Mouse (Mus musculus) layer of hippocampus, postnatal 10 days (tissue): ENCODE data around the gene Oas1e. TPM values are rescaled to one million over a fixed set of nuclear protein-coding genes. Genes with fewer than 3 reads are reported as not detected.

Experiments used
- DNase-seq, 2 experiments: peaks; one replicate each; pipeline ENCODE4 v3.0.0; 2021; ENCODE audit warnings: low spot score in 2 of 2
- total RNA-seq, 2 experiments: library from RNA; stranded (reverse); gene quantifications; 2 replicates each; pipeline ENCODE4 v1.2.3; 2021

Oas1e gene
- total RNA-seq, 2 experiments from 2014 or later, result not detected

- no peak for DNase-seq
These were observed 17.9 kb downstream of the Oas1e start, which contains the start of gene Oas3 for GRCm38 (mm10) chr5:120777478-120777877. Oas3 (minus strand) TSS chr5:120777661.

DNA sequence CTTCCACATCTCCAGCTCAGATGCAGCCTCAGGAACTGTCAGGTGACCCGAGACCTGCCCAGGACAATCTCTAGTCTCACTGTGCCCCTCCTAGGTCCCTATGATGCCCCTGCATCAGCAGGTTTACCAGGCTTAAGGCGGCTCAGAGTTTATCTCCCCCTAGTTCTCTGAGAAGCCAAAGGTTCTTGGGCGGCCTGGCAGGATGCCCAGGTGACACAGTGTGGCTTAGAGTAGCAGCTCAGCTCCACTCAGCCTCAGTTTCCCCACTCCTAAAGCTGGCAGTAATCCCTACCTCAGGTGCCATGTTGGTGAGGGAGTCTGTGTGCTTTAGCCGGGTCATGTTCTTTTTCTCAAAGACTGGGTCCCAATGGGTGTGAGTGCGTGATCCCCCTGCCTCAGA, 18.5 kb downstream of the Oas1e start:
- no peak for DNase-seq

- no peak for DNase-seq
These were observed 19.9 kb downstream of the Oas1e start for GRCm38 (mm10) chr5:120775287-120775985.

DNA sequence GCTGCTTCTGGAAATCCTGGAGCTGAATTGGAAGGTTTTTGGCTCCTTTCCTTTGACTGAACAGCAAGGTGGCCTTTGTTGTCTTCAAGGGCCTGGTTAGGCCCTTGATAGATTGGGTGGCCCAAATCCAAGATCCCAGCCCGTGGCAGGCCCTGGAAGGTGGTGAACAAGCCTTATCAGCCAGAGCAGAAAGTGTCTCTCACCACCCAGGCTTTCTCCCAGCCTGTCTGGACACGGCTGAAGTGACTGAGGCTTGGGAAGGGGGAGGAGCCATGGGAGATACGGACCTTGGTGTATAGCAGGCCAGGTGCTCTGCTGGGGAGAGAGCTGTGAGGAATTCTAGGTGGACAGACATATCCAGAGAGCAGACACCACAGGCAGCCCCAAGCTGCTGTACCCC, 25.9 kb downstream of the Oas1e start:
- DNase-seq, result no peak

DNA sequence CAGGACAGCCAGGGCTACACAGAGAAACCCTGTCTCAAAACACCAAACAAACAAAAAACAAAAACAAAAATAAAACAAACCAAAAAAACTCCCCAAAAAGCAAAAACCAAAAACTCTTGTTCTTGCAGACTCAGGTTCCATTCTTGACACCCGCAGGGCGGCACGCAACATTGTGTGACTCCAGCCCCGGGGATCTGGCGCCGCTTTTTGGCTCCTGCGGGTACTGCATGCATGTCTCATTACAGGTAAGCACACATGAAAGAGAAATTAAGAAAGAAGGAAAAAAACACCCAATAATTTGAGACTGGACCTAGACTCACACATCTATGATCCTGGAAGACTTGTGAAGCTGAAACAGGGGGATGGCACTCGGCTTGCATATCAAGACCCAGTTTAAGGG, 30.3 kb downstream of the Oas1e start:
- no peak for DNase-seq

GRCm38 (mm10) chr5:120761901-120762300, 33.4 kb downstream of the Oas1e start:
- DNase-seq, result no peak

GRCm38 (mm10) chr5:120754215-120754614, 41.1 kb downstream of the Oas1e start:
- DNase-seq, result no peak

- no peak for DNase-seq
These were observed 42.5 kb downstream of the Oas1e start for GRCm38 (mm10) chr5:120752786-120753185.

GRCm38 (mm10) chr5:120751206-120751605, 44.1 kb downstream of the Oas1e start:
- no peak for DNase-seq

- no peak for DNase-seq
These were observed 45.6 kb downstream of the Oas1e start, which contains the start of gene Oas2 for GRCm38 (mm10) chr5:120749688-120750087. Oas2 (minus strand) TSS chr5:120749853.

GRCm38 (mm10) chr5:120746451-120746850, 48.9 kb downstream of the Oas1e start:
- peak; percentile 70 to 75 for DNase-seq

DNA sequence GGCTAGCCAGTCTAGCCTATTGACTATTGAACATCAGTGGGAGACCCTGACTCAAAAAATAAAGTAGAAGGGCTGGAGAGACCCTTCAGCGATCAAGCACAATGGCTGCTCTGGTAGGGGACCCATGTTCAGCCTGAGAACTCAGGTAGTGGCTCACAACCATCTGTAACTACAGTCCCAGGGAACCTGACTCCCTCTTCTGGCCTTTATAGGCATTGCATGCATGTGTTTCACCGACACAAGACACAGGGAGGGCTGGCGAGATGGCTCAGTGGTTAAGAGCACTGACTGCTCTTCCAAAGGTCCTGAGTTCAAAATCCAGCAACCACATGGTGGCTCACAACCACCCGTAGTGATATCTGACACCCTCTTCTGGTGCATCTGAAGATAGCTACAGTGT, 53.2 kb downstream of the Oas1e start:
- DNase-seq, result peak; percentile 31 to 43

Other genes with a start within 250 kb of the Oas1e start
- gene Tpcn1, start 206.9 kb downstream of the Oas1e start, total RNA-seq, result 10 to 100 TPM; 44.1 to 47.4 TPM
- 1 to 10 TPM in 1 of 2 experiments, under 1 TPM in 1; 0.91 to 1.2 TPM for gene Iqcd, start 206.5 kb downstream of the Oas1e start, total RNA-seq
- gene Rita1, start 182.9 kb downstream of the Oas1e start, total RNA-seq, result 10 to 100 TPM; 24.1 to 27.3 TPM
- 10 to 100 TPM; 45.0 to 45.1 TPM for gene Ddx54, start 182.8 kb downstream of the Oas1e start, total RNA-seq
- gene Cfap73, start 161.3 kb downstream of the Oas1e start, total RNA-seq, result under 1 TPM; 0.76 to 0.80 TPM
- gene Rasal1, start 146.7 kb downstream of the Oas1e start, total RNA-seq, result 100 to 1,000 TPM in 1 of 2 experiments, 10 to 100 TPM in 1; 77.2 to 112 TPM
- gene Dtx1, start 83.6 kb downstream of the Oas1e start, total RNA-seq, result 10 to 100 TPM; 87.6 to 93.3 TPM
- under 1 TPM in 1 of 2 experiments, not detected in 1; 0.18 TPM for gene Oas2, start 45.7 kb downstream of the Oas1e start, total RNA-seq
- gene Oas3, start 17.9 kb downstream of the Oas1e start, total RNA-seq, result under 1 TPM; 0.33 to 0.37 TPM
- 1 to 10 TPM in 1 of 2 experiments, under 1 TPM in 1; 0.47 to 1.0 TPM for gene Oas1c, start 17.0 kb upstream of the Oas1e start, total RNA-seq
- gene Oas1f, start 51.8 kb upstream of the Oas1e start, total RNA-seq, result not detected
- gene Oas1h, start 65.9 kb upstream of the Oas1e start, total RNA-seq, result not detected
- gene Oas1g, start 92.1 kb upstream of the Oas1e start, total RNA-seq, result not detected
- gene Oas1a, start 112.0 kb upstream of the Oas1e start, total RNA-seq, result under 1 TPM in 1 of 2 experiments, not detected in 1; 0.25 TPM
- gene Oas1d, start 119.0 kb upstream of the Oas1e start, total RNA-seq, result under 1 TPM in 1 of 2 experiments, not detected in 1; 0.16 TPM
- gene Rph3a, start 214.6 kb upstream of the Oas1e start, total RNA-seq, result 100 to 1,000 TPM; 139 to 148 TPM